Mouse (Mus musculus) c-Kit-negative CD71-positive TER-119-positive erythroid progenitor cells, embryonic 14.5 days (primary cell): ENCODE measurements around the gene Hnrnpa2b1.
"Not testable (repeated sequence)": the region's sequence is repeated elsewhere in the genome, so short reads cannot be mapped to it uniquely, and the experiment has no call there.

Source experiments
- DNase-seq: peaks from one replicate; pipeline ENCODE4 v3.0.0-alpha.2; 2013; ENCODE audit warnings: low read depth, low spot score

Gene Hnrnpa2b1

DNA sequence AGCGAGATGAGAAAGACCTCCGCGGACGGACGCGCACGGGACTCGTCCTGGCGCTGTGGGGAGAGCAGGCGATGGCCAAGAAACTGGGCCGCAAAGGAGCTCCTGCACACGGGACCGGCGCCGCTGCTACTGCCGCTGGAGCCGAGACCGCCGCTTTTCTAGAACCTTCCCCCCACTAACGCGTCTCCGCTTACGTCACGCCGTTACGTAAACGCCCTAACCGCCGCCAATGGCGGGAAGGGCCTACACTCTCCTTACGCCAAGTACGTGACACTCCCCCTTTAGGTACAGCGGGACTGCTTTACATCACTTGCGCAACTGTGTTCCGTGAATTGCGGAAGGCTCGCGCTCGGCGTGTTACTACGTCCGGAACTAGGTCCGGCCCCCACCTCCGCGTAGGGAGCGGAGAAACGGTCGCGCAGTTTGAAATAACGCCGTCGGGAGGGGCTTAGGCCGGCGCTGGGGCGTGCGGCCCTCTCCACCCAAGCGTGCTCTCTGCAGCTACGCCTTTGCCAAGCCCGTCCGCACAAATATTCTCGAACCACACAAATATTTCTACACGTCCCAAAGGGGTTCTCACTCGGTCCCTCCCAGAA, at the start of gene Hnrnpa2b1:
Gene Hnrnpa2b1, minus strand, starts transcription at position 180 of the 596 bp plus-strand sequence.
- peak; percentile 99 for DNase-seq

GRCm38 (mm10) chr6:51514860-51515259, 45.2 kb upstream of the Hnrnpa2b1 start:
- no peak for DNase-seq

GRCm38 (mm10) chr6:51513745-51514144, 44.1 kb upstream of the Hnrnpa2b1 start:
- no peak for DNase-seq

- no peak for DNase-seq
Measured at GRCm38 (mm10) chr6:51510946-51511345, 41.3 kb upstream of the Hnrnpa2b1 start.

- DNase-seq = peak; percentile 20
Measured at GRCm38 (mm10) chr6:51510094-51510493, 40.4 kb upstream of the Hnrnpa2b1 start.

- peak; percentile 11 for DNase-seq
Measured at GRCm38 (mm10) chr6:51508750-51509648, 39.3 kb upstream of the Hnrnpa2b1 start.

DNA sequence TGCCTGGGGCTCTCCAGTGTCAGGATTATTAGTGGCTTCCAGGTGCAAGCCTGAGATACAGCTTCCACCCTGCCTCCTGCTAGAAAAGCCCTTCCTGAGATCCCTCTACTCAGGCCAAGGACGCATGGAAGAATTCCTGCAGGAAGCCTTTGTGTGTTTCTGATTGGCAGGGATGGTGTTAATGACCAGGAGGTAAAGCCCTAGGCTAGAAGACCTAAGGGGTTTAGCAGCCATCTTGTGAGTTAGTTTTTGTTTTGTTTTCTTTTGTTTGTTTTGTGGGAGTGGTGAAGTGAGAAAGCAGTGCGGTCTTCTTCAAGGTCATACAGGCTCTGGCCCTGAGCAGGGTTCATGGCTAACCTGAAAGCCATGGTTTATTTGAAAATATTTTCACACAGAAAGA, 37.9 kb upstream of the Hnrnpa2b1 start:
- no peak for DNase-seq

GRCm38 (mm10) chr6:51505671-51506070, 36.0 kb upstream of the Hnrnpa2b1 start:
- DNase-seq = no peak

DNA sequence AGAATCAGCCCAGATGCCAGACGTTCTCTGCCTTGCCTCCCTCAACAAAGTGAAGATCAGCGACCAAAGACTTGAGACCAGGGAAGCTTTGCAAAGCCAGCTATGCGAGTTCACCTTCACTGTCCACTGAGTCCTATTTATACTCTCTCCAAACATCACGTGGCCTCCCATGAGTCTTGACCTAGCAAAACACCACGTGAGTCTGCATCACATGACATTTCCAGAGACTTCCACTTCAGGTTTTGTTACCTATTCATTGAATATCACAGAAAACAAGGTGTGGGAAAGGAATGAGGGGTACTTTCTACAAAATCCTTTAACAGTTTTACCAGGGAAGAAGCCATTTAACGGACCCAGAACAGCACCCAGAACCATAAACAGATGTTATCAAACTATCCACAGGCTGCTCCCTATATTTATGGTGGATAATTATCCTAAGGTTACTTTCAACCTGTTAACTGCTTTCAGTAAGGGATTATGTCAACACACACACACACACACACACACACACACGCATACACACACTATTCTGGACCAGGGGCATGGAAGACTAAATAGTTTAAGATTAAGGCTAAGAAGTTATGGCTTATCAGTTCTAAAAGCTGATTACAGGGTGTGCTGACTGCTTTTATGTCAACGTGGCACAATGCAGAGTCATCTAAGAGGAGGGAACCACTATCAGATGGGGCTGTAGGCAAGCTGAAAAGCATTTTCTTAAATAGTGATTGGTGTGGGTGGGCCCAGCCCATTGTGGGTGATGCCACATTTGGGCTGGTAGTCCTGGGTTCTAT, 27.8 kb upstream of the Hnrnpa2b1 start:
- no peak for DNase-seq

DNA sequence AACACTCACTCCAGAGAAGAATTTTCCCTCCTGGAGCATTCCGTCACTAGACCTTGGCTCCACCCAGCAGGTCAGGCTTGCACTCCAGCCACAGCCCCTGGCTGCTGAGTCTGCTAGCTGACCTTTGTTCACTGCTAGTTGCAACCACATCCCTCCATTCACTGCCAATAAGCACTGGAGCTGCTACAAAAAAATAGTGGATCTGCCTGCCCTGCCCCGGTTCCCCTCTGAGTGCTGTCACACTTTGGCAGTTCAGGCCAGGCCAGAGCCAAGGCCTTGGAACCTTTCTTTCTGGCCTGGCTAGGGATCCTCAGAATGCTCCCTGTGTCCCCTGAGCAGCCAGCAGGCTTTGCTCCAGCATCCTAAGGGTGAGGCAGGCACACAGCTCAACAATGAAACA, 20.1 kb upstream of the Hnrnpa2b1 start:
- DNase-seq = no peak

DNA sequence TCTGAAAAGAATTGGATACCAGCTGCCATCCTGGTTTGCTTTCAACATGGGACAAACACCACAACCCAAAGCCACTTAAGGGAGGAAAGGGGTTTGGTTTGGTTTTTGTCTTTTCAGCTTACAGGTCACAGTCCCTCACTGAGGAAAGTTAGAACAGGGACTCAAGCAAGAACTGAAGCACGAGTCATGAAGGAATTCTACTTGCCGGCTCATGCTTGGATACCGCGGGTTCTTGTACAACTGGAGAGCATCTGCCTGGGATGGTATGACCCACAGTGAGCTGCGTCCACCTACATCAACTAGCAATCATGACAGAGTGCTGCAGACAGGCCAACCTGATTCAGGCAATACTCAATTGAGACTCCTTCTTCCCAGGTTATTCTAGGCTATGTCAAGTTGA, 17.0 kb upstream of the Hnrnpa2b1 start:
- DNase-seq = no peak

GRCm38 (mm10) chr6:51486076-51486710, 16.5 kb upstream of the Hnrnpa2b1 start:
- no peak for DNase-seq

DNA sequence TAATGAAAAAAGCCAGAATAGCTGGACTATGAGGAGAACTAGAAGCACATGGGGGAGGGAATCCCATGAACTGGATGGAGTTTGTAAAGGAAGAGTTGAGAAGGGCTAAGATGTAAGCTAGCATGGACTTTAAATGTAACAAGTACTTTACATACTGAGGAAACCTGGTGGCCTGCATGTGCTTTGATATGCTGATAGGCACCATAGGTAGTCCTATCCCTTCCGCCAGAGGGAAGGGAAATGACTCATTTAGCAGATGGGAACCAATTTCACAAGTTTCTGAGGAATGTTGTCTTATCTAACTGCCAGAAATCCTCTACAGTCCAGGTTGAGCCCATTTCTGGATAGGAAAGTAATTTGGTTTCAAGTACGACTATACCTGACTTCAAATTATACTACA, 16.0 kb upstream of the Hnrnpa2b1 start:
- no peak for DNase-seq

- not testable (repeated sequence) for DNase-seq
Measured at GRCm38 (mm10) chr6:51484556-51484955, 14.9 kb upstream of the Hnrnpa2b1 start.

- no peak for DNase-seq
Measured at GRCm38 (mm10) chr6:51483861-51484260, 14.2 kb upstream of the Hnrnpa2b1 start.

- no peak for DNase-seq
Measured at GRCm38 (mm10) chr6:51481548-51481947, 11.9 kb upstream of the Hnrnpa2b1 start.

GRCm38 (mm10) chr6:51479136-51479731, 9.5 kb upstream of the Hnrnpa2b1 start:
- no peak for DNase-seq

GRCm38 (mm10) chr6:51472213-51472612, 2.5 kb upstream of the Hnrnpa2b1 start:
- DNase-seq = no peak

GRCm38 (mm10) chr6:51471782-51472181, 2.1 kb upstream of the Hnrnpa2b1 start:
- no peak for DNase-seq

- no peak for DNase-seq
Measured at GRCm38 (mm10) chr6:51471179-51471505, 1.4 kb upstream of the Hnrnpa2b1 start.
